Mouse (Mus musculus) myocyte (in vitro differentiated cells): ENCODE measurements around the gene H2-M10.6.

Experiments used
- MAX ChIP-seq: IDR thresholded peaks from one replicate; pipeline ENCODE4 v1.6.1; 2011; ENCODE audit warnings: low read depth, mild to moderate bottlenecking, control low read depth
- POLR2A ChIP-seq: IDR thresholded peaks from one replicate; pipeline ENCODE4 v1.6.1; 2011; ENCODE audit warnings: low read depth, mild to moderate bottlenecking, control low read depth, moderate library complexity; ENCODE audit not compliant: insufficient read length
- POLR2AphosphoS2 ChIP-seq: IDR thresholded peaks from one replicate; pipeline ENCODE4 v1.6.1; 2011; ENCODE audit warnings: low read depth, control low read depth; ENCODE audit not compliant: insufficient read length
- REST ChIP-seq: IDR thresholded peaks from one replicate; pipeline ENCODE4 v1.6.1; 2011; ENCODE audit warnings: mild to moderate bottlenecking, control low read depth, moderate library complexity; ENCODE audit not compliant: insufficient read depth, insufficient read length
- SRF ChIP-seq: IDR thresholded peaks from one replicate; pipeline ENCODE4 v1.6.1; 2011; ENCODE audit warnings: low read depth; ENCODE audit not compliant: control insufficient read depth, insufficient read length
- TCF12 ChIP-seq: IDR thresholded peaks from one replicate; pipeline ENCODE4 v1.6.1; 2011; ENCODE audit warnings: mild to moderate bottlenecking, control low read depth; ENCODE audit not compliant: poor library complexity, insufficient read depth, severe bottlenecking

GRCm38 (mm10) chr17:36840961-36841445 is 29.0 kb downstream of the H2-M10.6 start:
- TF ChIP-seq POLR2A (no peak), MAX (no peak), POLR2AphosphoS2 (no peak), REST (no peak), SRF (no peak), TCF12 (no peak)
